Mouse (Mus musculus): ENCODE measurements around the gene Notum. TPM values are rescaled to one million over a fixed set of nuclear protein-coding genes. Genes with fewer than 3 reads are reported as not detected.
"Not testable (repeated sequence)": the region's sequence is repeated elsewhere in the genome, so short reads cannot be mapped to it uniquely, and the experiment has no call there.

The Notum gene
- polyA plus RNA-seq, 1 experiment: 0.24 TPM

DNA sequence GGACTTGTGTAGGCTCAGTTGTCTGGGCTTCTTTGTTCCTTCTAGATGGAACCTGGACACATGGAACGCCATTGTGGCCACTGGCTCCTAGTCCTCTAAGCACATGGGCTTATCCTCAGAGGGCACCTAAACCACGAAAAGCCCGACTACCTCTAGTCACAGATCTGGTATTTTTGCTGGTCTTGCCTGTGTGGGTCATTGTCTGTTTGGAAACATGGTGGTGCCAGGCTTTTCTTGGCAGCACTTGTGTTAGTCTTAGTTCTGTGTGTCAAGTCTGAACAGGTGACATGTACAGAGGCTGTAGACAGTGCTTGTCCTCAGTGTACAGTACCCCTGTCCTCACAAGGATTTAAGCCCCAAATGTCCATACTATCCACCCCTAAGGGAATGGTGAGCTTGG is 22.6 kb upstream of the Notum start:
- Histone ChIP-seq H3K27me3 (ENCODE audit: control insufficient read depth, insufficient read depth, low read length) (no peaks in the 10 kb centered on the region), H3K36me3 (ENCODE audit: control insufficient read depth, insufficient read depth, low read length) (peaks cover 15% of the 10 kb centered on the region; the same call in 1 of the 2 replicates), H3K4me3 (ENCODE audit: control insufficient read depth, insufficient read depth, low read length) (no peak overlapping the region), H3K4me1 (replicated peaks; ENCODE audit: control insufficient read depth, insufficient read depth, low read length) (no peaks in the 10 kb centered on the region), H3K27ac (ENCODE audit: control insufficient read depth, insufficient read depth, low read length) (no peak overlapping the region)
- DNase-seq: no peak
- 96% methylated on average over 3 of the region's 3 CpGs for WGBS
- TF ChIP-seq CTCF (IDR thresholded peaks at IDR 0.05; ENCODE audit: borderline replicate concordance, control insufficient read depth, extremely low read depth, insufficient read depth, low read length, poor library complexity) (no peak), POLR2A (IDR thresholded peaks at IDR 0.05; ENCODE audit: control insufficient read depth, extremely low read depth, insufficient read depth, low read length, poor library complexity) (no peak)

DNA sequence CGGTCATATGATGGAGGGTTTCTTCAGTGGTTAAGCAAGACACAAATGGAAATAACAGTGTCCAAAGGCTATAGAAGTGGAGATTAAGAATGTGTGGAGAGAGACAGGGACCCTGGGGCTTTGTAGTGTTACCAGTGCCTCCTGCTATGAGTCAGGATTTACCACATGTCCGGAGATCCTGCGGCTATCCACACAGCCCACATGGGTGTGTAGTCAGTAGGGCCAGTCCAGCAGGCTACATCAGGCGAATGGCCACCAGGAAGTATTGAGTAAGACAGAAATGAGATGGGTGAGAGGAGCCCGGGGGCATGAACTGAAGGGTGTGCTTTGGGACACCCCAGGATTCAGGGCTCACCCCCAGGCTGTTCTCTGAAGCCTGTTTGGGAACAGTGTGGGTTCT is 21.7 kb upstream of the Notum start:
- H3K4me3 ChIP-seq (ENCODE audit: control insufficient read depth, insufficient read depth, low read length): no peak overlapping the region
- peaks cover 18% of the 10 kb centered on the region; the same call in 1 of the 2 replicates for H3K36me3 ChIP-seq (ENCODE audit: control insufficient read depth, insufficient read depth, low read length)
- no peak overlapping the region for H3K27ac ChIP-seq (ENCODE audit: control insufficient read depth, insufficient read depth, low read length)
- 97% methylated on average over 5 of the region's 5 CpGs for WGBS
- no peaks in the 10 kb centered on the region for H3K4me1 ChIP-seq (replicated peaks; ENCODE audit: control insufficient read depth, insufficient read depth, low read length)
- no peak for TF ChIP-seq POLR2A (IDR thresholded peaks at IDR 0.05; ENCODE audit: control insufficient read depth, extremely low read depth, insufficient read depth, low read length, poor library complexity)
- DNase-seq: no peak
- no peaks in the 10 kb centered on the region for H3K27me3 ChIP-seq (ENCODE audit: control insufficient read depth, insufficient read depth, low read length)

DNA sequence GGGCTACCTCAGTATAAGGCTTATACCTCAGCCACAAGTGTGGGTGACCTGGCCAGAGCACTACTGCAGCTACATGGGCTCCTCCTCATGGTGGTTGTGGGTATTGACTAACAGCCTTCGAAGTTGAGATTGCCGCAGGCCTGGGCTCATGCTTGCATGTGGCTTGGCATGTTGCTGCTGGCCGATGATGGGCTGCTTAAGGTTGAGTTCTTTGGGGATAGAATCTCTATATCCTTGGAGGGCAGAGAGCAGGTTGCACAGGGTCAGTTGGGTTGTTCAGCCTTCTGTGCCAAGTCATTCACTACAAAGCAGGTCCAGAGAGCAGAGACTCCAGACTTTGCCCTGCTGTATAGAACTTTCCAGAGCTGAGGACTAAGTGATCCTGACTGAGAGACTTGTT is 18.9 kb upstream of the Notum start:
- no peak for DNase-seq
- 87% methylated on average over 3 of the region's 3 CpGs for WGBS

DNA sequence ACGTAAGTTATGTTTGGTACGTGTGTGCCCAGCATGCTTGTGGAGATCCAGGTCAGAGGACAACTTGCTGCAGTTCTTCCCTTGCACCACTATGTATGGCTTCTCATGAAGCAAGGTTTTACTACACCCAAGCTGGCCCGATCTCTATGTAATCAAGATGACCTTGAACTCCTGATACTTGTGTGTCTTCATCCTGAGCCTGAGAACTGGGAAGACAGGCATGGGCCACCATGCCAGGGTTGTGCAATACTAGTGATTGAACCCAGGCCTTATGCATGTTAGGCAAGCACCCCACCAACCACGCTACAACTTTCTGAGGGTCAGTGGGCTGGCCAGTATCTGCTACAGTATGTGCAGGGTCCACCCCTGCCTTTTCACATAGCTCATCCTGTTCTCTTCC is 16.0 kb upstream of the Notum start:
- DNase-seq: no peak
- H3K4me1 ChIP-seq (replicated peaks; ENCODE audit: control insufficient read depth, insufficient read depth, low read length): peaks cover 17% of the 10 kb centered on the region
- no peak overlapping the region for H3K4me3 ChIP-seq (ENCODE audit: control insufficient read depth, insufficient read depth, low read length)
- H3K27me3 ChIP-seq (ENCODE audit: control insufficient read depth, insufficient read depth, low read length): no peaks in the 10 kb centered on the region
- H3K36me3 ChIP-seq (ENCODE audit: control insufficient read depth, insufficient read depth, low read length): peaks cover 13% of the 10 kb centered on the region; the same call in 1 of the 2 replicates
- no peak overlapping the region for H3K27ac ChIP-seq (ENCODE audit: control insufficient read depth, insufficient read depth, low read length)
- TF ChIP-seq CTCF (IDR thresholded peaks at IDR 0.05; ENCODE audit: borderline replicate concordance, control insufficient read depth, extremely low read depth, insufficient read depth, low read length, poor library complexity) (no peak), POLR2A (IDR thresholded peaks at IDR 0.05; ENCODE audit: control insufficient read depth, extremely low read depth, insufficient read depth, low read length, poor library complexity) (no peak)
- 96% methylated on average over 4 of the region's 4 CpGs for WGBS

More for the DNA sequence above, 18.9 kb upstream of the Notum start:
- Histone ChIP-seq H3K27me3 (ENCODE audit: control insufficient read depth, insufficient read depth, low read length) (no peaks in the 10 kb centered on the region), H3K36me3 (ENCODE audit: control insufficient read depth, insufficient read depth, low read length) (peaks cover 18% of the 10 kb centered on the region; the same call in 1 of the 2 replicates), H3K4me1 (replicated peaks; ENCODE audit: control insufficient read depth, insufficient read depth, low read length) (peaks cover 5% of the 10 kb centered on the region; the same call in 1 of the 2 replicates), H3K4me3 (ENCODE audit: control insufficient read depth, insufficient read depth, low read length) (no peak overlapping the region), H3K27ac (ENCODE audit: control insufficient read depth, insufficient read depth, low read length) (no peak overlapping the region)
- TF ChIP-seq CTCF (IDR thresholded peaks at IDR 0.05; ENCODE audit: borderline replicate concordance, control insufficient read depth, extremely low read depth, insufficient read depth, low read length, poor library complexity) (no peak), POLR2A (IDR thresholded peaks at IDR 0.05; ENCODE audit: control insufficient read depth, extremely low read depth, insufficient read depth, low read length, poor library complexity) (no peak)

GRCm38 (mm10) chr11:120675875-120676274 is 14.9 kb upstream of the Notum start:
- WGBS: 74% methylated on average over 5 of the region's 5 CpGs
- not testable (repeated sequence) for H3K4me3 ChIP-seq (ENCODE audit: control insufficient read depth, insufficient read depth, low read length); H3K27ac ChIP-seq (ENCODE audit: control insufficient read depth, insufficient read depth, low read length); DNase-seq; H3K27me3 ChIP-seq (ENCODE audit: control insufficient read depth, insufficient read depth, low read length)
- peaks cover 13% of the 10 kb centered on the region; the same call in 1 of the 2 replicates for H3K36me3 ChIP-seq (ENCODE audit: control insufficient read depth, insufficient read depth, low read length)
- H3K4me1 ChIP-seq (replicated peaks; ENCODE audit: control insufficient read depth, insufficient read depth, low read length): peaks cover 17% of the 10 kb centered on the region

DNA sequence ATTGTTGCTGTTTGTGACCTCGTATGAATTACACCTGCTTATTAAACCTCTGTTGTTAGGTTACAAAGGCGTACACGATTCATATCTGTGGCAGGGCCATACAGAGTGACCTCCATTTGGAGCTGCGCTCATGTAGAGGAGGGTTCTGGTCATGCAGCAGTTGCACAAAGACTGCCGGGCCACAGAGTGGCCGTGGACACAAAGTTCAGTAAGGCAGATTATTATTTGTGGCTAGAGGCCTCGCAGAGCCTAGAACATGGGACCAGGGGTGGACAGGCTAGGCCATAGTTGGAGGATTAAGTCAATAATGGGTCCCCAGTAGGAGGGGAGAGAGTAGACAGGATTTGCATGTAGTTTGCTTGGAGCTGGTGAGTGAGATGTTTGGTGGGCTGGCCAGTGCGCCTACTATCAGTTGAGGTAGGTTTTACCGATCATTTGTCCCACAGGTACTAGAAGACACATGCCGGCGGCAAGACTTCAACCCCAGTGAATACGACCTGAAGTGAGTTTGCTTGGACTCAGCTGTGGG is 12.7 kb upstream of the Notum start:
- TF ChIP-seq POLR2A (IDR thresholded peaks at IDR 0.05; ENCODE audit: control insufficient read depth, extremely low read depth, insufficient read depth, low read length, poor library complexity): no peak
- TF ChIP-seq CTCF (IDR thresholded peaks at IDR 0.05; ENCODE audit: borderline replicate concordance, control insufficient read depth, extremely low read depth, insufficient read depth, low read length, poor library complexity): no peak

More for the DNA sequence above, 12.7 kb upstream of the Notum start:
- DNase-seq: peak; percentile 6
- peak overlapping the region; percentile 80 for H3K4me3 ChIP-seq (ENCODE audit: control insufficient read depth, insufficient read depth, low read length)
- peaks cover 17% of the 10 kb centered on the region for H3K4me1 ChIP-seq (replicated peaks; ENCODE audit: control insufficient read depth, insufficient read depth, low read length)
- peaks cover 4% of the 10 kb centered on the region; the same call in 1 of the 2 replicates for H3K36me3 ChIP-seq (ENCODE audit: control insufficient read depth, insufficient read depth, low read length)
- no peaks in the 10 kb centered on the region for H3K27me3 ChIP-seq (ENCODE audit: control insufficient read depth, insufficient read depth, low read length)
- 38% methylated on average over 12 of the region's 12 CpGs for WGBS
- peak overlapping the region; percentile 4; the same call in 1 of the 2 replicates for H3K27ac ChIP-seq (ENCODE audit: control insufficient read depth, insufficient read depth, low read length)

Data from thymus, adult 2 months (tissue).